Mouse (Mus musculus) heart, embryonic 11.5 days (tissue): ENCODE data around the gene Srd5a1. TPM values are rescaled to one million over a fixed set of nuclear protein-coding genes. Genes with fewer than 3 reads are reported as not detected.

Experiments used
- ATAC-seq: fragments of 200-750 bp; cut with Nextera tagmentation; replicated peaks from 2 replicates; pipeline ENCODE4 v1.8.0; 2017; ENCODE audit warnings: moderate library complexity; ENCODE audit not compliant: insufficient number of reproducible peaks, low FRiP score, low TSS enrichment
- H3K27ac ChIP-seq: fragments of 300-500 bp; sonication (generic); 2 replicates; pipeline ENCODE4 v1.5.1; 2014; ENCODE audit warnings: mild to moderate bottlenecking, low read depth, low read length
- H3K27me3 ChIP-seq: fragments of 300-500 bp; sonication (generic); 2 replicates; pipeline ENCODE4 v1.6.1; 2014; ENCODE audit warnings: mild to moderate bottlenecking, low read length, mixed read lengths; ENCODE audit not compliant: control insufficient read depth, insufficient read depth
- H3K36me3 ChIP-seq: fragments of 300-500 bp; sonication (generic); 2 replicates; pipeline ENCODE4 v1.6.1; 2014; ENCODE audit warnings: mild to moderate bottlenecking, low read length, moderate library complexity, mixed read lengths; ENCODE audit not compliant: control insufficient read depth, insufficient read depth
- H3K4me1 ChIP-seq: fragments of 300-500 bp; sonication (generic); 2 replicates; pipeline ENCODE4 v1.6.1; 2014; ENCODE audit warnings: low read length; ENCODE audit not compliant: control insufficient read depth, insufficient read depth
- H3K4me2 ChIP-seq: fragments of 300-500 bp; sonication (generic); 2 replicates; pipeline ENCODE4 v1.6.1; 2014; ENCODE audit warnings: mild to moderate bottlenecking, moderate library complexity
- H3K4me3 ChIP-seq: fragments of 300-500 bp; sonication (generic); 2 replicates; pipeline ENCODE4 v1.5.1; 2014; ENCODE audit warnings: low read depth, low read length
- H3K9ac ChIP-seq: fragments of 300-500 bp; sonication (generic); 2 replicates; pipeline ENCODE4 v1.6.1; 2014; ENCODE audit warnings: mild to moderate bottlenecking, low read depth, low read length, moderate library complexity
- H3K9me3 ChIP-seq: fragments of 300-500 bp; sonication (generic); replicated peaks from 2 replicates; pipeline ENCODE4 v1.6.1; 2016; ENCODE audit warnings: low read length; ENCODE audit not compliant: control insufficient read depth
- WGBS: fragments of 180-500 bp; shearing (Covaris S2); extraction: QIAGEN DNeasy Blood & Tissue Kit; methylation state at CpG from one replicate; pipeline ENCODE4 v1.1.7; 2014; ENCODE audit not compliant: insufficient replicate concordance; 5-methylcytosine and 5-hydroxymethylcytosine counted together
- polyA plus RNA-seq: library from polyadenylated mRNA; unstranded; fragments of >200 nt; fragmentation: Nextera tagmentation; extraction: Ambion mirVana; gene quantifications from 2 replicates; pipeline ENCODE4 v1.2.1, GENCODE M21; 2014

The Srd5a1 gene
- polyA plus RNA-seq, 1 experiment from 2014 or later = 6.3 TPM

DNA sequence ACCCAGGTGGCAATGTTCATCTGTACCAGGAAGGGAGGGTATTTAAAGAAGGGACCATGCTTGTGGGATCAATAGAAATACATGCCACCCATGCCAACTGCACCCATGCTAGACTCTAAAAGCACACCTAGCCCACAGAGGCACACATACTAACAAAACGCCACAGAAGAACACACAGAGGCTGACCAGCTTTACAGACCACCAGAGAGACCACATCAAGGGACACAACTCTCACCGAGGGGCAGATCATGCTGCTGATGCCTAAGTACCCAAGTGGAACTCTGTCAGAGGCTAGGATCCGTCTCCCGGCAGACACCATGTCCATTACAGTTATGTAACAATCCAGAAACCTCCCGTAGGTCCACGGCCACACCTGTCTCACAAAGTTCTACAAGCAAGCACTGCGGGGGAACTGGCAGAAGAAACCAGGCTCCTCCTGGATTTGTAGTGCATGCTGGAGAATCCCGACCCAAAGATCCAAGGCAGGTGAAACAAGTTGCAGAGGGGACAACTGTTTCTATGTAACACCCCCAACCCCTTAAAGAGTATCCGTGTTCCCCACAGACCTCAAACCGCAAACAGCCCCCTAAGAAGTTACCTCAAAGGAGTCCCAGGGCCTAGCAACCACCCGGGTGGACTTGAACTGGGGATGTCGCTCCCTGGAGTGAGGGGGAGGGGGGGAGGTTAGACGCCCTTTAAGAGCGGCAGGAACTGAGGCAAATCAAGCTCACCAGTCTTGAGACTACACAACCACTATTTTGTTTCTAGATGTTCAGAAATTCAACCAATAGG, 78.9 kb downstream of the Srd5a1 start:
- peak overlapping the region; percentile 44 for H3K9ac ChIP-seq
- H3K27me3 ChIP-seq = no peaks in the 10 kb centered on the region
- peak overlapping the region; percentile 77 for H3K4me2 ChIP-seq
- ATAC-seq = no peak
- no peak overlapping the region for H3K27ac ChIP-seq
- H3K36me3 ChIP-seq = no peaks in the 10 kb centered on the region
- H3K4me1 ChIP-seq = peaks cover 40% of the 10 kb centered on the region
- H3K9me3 ChIP-seq = no peaks in the 10 kb centered on the region
- WGBS = 24% methylated on average over 14 of the region's 14 CpGs
- peak overlapping the region; percentile 93 for H3K4me3 ChIP-seq

- Histone ChIP-seq H3K9me3 (no peaks in the 10 kb centered on the region), H3K27ac (no peak overlapping the region), H3K4me3 (peak overlapping the region; percentile 93; the same call in 1 of the 2 replicates), H3K27me3 (no peaks in the 10 kb centered on the region), H3K4me1 (peaks cover 42% of the 10 kb centered on the region), H3K9ac (no peak overlapping the region), H3K36me3 (no peaks in the 10 kb centered on the region), H3K4me2 (peak overlapping the region; percentile 77)
- ATAC-seq = no peak
- 53% methylated on average over 6 of the region's 6 CpGs for WGBS
Measured at GRCm38 (mm10) chr13:69531431-69531830, 79.8 kb downstream of the Srd5a1 start.

GRCm38 (mm10) chr13:69530951-69531350, 80.3 kb downstream of the Srd5a1 start:
- Histone ChIP-seq H3K36me3 (no peaks in the 10 kb centered on the region), H3K27ac (no peak overlapping the region), H3K27me3 (no peaks in the 10 kb centered on the region), H3K4me1 (peaks cover 44% of the 10 kb centered on the region), H3K4me3 (no peak overlapping the region), H3K9ac (no peak overlapping the region), H3K9me3 (no peaks in the 10 kb centered on the region), H3K4me2 (peak overlapping the region; percentile 77)
- no peak for ATAC-seq
- 88% methylated on average over 6 of the region's 6 CpGs for WGBS

DNA sequence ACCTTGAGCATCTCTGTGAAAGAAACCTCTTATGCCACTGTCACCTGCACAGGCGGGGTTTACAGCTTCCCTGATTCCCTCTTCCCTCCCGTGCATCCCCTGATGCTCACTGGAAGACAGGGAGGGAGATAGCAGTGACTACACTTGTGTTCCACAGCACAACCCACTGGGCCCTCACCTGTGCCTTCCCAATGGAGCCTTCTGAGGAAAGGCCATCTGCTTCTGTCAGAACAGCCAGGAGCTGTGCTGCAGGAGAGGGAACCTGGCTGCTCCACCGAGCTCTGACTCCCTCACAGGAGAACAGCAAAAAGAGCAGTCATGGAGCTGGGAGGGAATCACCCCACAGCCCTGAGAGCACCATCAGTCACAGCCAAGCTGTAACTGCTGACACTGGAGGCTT, 81.1 kb downstream of the Srd5a1 start:
- H3K4me2 ChIP-seq = no peak overlapping the region
- WGBS = 82% methylated on average over 3 of the region's 3 CpGs
- H3K9me3 ChIP-seq = no peaks in the 10 kb centered on the region
- no peak overlapping the region for H3K27ac ChIP-seq
- H3K9ac ChIP-seq = no peak overlapping the region
- no peaks in the 10 kb centered on the region for H3K36me3 ChIP-seq
- ATAC-seq = no peak
- H3K27me3 ChIP-seq = no peaks in the 10 kb centered on the region
- H3K4me1 ChIP-seq = peaks cover 46% of the 10 kb centered on the region
- no peak overlapping the region for H3K4me3 ChIP-seq

GRCm38 (mm10) chr13:69528531-69528930, 82.7 kb downstream of the Srd5a1 start:
- no peak for ATAC-seq
- Histone ChIP-seq H3K4me3 (no peak overlapping the region), H3K9ac (no peak overlapping the region), H3K27ac (no peak overlapping the region), H3K9me3 (no peaks in the 10 kb centered on the region), H3K36me3 (no peaks in the 10 kb centered on the region), H3K27me3 (no peaks in the 10 kb centered on the region), H3K4me1 (peaks cover 57% of the 10 kb centered on the region), H3K4me2 (no peak overlapping the region)
- WGBS = 65% methylated on average over 7 of the region's 7 CpGs

- no peak overlapping the region for H3K4me3 ChIP-seq
- H3K36me3 ChIP-seq = no peaks in the 10 kb centered on the region
- no peak overlapping the region for H3K27ac ChIP-seq
- H3K27me3 ChIP-seq = no peaks in the 10 kb centered on the region
- ATAC-seq = no peak
- no peak overlapping the region for H3K9ac ChIP-seq
- H3K9me3 ChIP-seq = no peaks in the 10 kb centered on the region
- 69% methylated on average over 4 of the region's 4 CpGs for WGBS
- H3K4me1 ChIP-seq = peaks cover 54% of the 10 kb centered on the region
- no peak overlapping the region for H3K4me2 ChIP-seq
Measured at GRCm38 (mm10) chr13:69525867-69526266, 85.4 kb downstream of the Srd5a1 start.

DNA sequence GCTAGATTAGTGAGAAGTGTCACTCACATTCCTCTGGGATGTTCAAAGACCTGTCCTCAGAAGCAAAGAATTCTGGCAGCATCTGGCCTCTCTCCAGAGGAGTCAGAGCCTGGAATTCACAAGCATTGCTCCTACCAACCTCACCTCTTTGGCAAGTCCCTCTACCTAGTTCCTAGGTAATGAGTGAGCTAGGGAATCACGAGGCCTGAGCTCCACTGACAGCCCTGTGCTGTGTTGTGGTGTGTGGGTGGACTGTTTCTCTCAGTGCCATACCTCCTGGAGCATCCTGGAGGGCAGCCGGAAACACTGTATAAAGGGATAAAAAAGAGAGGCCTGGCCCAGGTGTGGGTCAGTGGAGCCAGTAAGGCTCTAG, 87.1 kb downstream of the Srd5a1 start:
- ATAC-seq = no peak
- Histone ChIP-seq H3K36me3 (no peaks in the 10 kb centered on the region), H3K4me1 (peaks cover 48% of the 10 kb centered on the region), H3K27ac (no peak overlapping the region), H3K4me3 (no peak overlapping the region), H3K4me2 (no peak overlapping the region), H3K9ac (no peak overlapping the region), H3K9me3 (no peaks in the 10 kb centered on the region), H3K27me3 (no peaks in the 10 kb centered on the region)
- 54% methylated on average over 2 of the region's 2 CpGs for WGBS
